9 mouse cellular contexts compared by ENCODE assay signal in genomic region chr17:88329715-88330114, GRCm38 (mm10).
DNase-seq lines count a peak whose midpoint lies in the region; ATAC-seq and TF ChIP-seq lines count a peak whose summit lies in the region.
"Had no signal": no experiment of that assay in that cellular context is flagged by ENCODE, and none has a peak within 500 bp of the region (broad histone marks: within the 10 kb centered on the region; RNA-seq: fewer than 3 reads in every experiment).

No protein-coding gene starts in this region.

- peak overlapping the region; percentile 79 for H3K27ac ChIP-seq in layer of hippocampus, adult 2 months
- no peak overlapping the region for H3K27ac ChIP-seq in hindbrain, postnatal 0 days
- H3K27ac ChIP-seq: limb, embryonic 12.5 days had no signal

- H3K36me3 ChIP-seq in hindbrain, postnatal 0 days (ENCODE audit: insufficient read depth, low read length): no peaks in the 10 kb centered on the region
- H3K36me3 ChIP-seq: limb, embryonic 12.5 days had no signal

- peak in 1 of 2 experiments; percentile 19 for DNase-seq in layer of hippocampus, adult 2 months (ENCODE audit: low spot score in 2 of 2)
- DNase-seq in layer of hippocampus, adult 9-10 months (ENCODE audit: low spot score): no peak
- DNase-seq in adrenal gland, postnatal 10 days: peak; percentile 68
- DNase-seq in frontal cortex, postnatal 10 days (ENCODE audit: low spot score in 2 of 2): peak; percentile 36 to 44
- DNase-seq in hindbrain, postnatal 0 days (ENCODE audit: low spot score): peak; percentile 61
- DNase-seq in ovary, postnatal 36 days (ENCODE audit: low spot score): peak; percentile 24
- no peak for DNase-seq in thymus, postnatal 4 days
- no peak for DNase-seq in liver

- no peak for ATAC-seq in hindbrain, postnatal 0 days

- no peak overlapping the region for H3K4me2 ChIP-seq in hindbrain, postnatal 0 days (ENCODE audit: low read depth, low read length)
- H3K4me2 ChIP-seq: limb, embryonic 12.5 days had no signal

- WGBS in hindbrain, postnatal 0 days: 38% methylated on average over 9 of the region's 9 CpGs

- TF ChIP-seq CTCF in layer of hippocampus, adult 2 months (conservative IDR thresholded peaks at IDR 0.05): no peak
- no peak for TF ChIP-seq CTCF in hindbrain, postnatal 0 days (IDR thresholded peaks at IDR 0.05; ENCODE audit: low read depth)

- no peak overlapping the region for H3K9ac ChIP-seq in hindbrain, postnatal 0 days (replicated peaks; ENCODE audit: low read length)
- H3K9ac ChIP-seq: limb, embryonic 12.5 days had no signal

- H3K9me3 ChIP-seq in hindbrain, postnatal 0 days (ENCODE audit: low read length): no peaks in the 10 kb centered on the region

- H3K27me3 ChIP-seq in hindbrain, postnatal 0 days (ENCODE audit: insufficient read depth, low read length): no peaks in the 10 kb centered on the region
- H3K27me3 ChIP-seq: limb, embryonic 12.5 days had no signal

- peaks cover 11% of the 10 kb centered on the region for H3K4me1 ChIP-seq in hindbrain, postnatal 0 days (ENCODE audit: insufficient read depth, low read length)

- H3K4me3 ChIP-seq in layer of hippocampus, adult 2 months: no peak overlapping the region
- no peak overlapping the region for H3K4me3 ChIP-seq in hindbrain, postnatal 0 days (ENCODE audit: low read length)
- H3K4me3 ChIP-seq: limb, embryonic 12.5 days had no signal

Comparison
In these comparisons a context has a peak if more than half of its experiments do, and no peak if none do; other contexts are left out.
1. DNase-seq: peak in adrenal gland, postnatal 10 days (single experiment), frontal cortex, postnatal 10 days (2 of 2), hindbrain, postnatal 0 days (single experiment) and ovary, postnatal 36 days (single experiment); none in layer of hippocampus, adult 9-10 months (single experiment), thymus, postnatal 4 days (single experiment) and liver (single experiment).